Mouse (Mus musculus): Measurements from ENCODE around the gene 4930503B20Rik.

DNA sequence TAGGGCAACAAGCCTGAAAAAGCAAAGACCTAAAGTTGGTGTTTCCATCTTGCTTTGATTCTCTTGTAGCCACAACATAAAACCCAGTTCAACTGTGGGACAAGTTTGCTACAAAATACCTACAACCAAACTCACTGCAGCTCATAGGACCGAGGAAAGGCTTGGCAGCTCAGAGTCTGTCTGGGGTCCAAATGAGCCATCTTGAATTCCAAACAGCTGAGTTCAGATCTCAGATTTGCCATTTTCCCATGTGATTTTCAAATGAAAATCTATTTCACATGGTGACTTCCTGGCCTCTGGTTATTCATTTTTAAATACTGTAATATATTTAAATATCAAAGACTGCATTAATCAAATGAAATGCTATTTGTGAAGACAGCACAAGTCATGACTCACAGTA is 24.0 kb upstream of the 4930503B20Rik start:
- no peak for TF ChIP-seq CTCF (IDR thresholded peaks at IDR 0.05; ENCODE audit: low read depth, low read length)
- TF ChIP-seq POLR2A (IDR thresholded peaks at IDR 0.05; ENCODE audit: insufficient read depth, low read length), result no peak

Data from ES-Bruce4 (cell line).